Mouse (Mus musculus) T-cell, adult 2 months (primary cell): ENCODE measurements around the gene Osbpl5.
"Not testable (repeated sequence)": the region's sequence is repeated elsewhere in the genome, so short reads cannot be mapped to it uniquely, and the experiment has no call there.

ENCODE experiments used
- DNase-seq: peaks from one replicate; pipeline ENCODE4 v3.0.0; 2022; ENCODE audit warnings: low spot score

Osbpl5 gene

DNA sequence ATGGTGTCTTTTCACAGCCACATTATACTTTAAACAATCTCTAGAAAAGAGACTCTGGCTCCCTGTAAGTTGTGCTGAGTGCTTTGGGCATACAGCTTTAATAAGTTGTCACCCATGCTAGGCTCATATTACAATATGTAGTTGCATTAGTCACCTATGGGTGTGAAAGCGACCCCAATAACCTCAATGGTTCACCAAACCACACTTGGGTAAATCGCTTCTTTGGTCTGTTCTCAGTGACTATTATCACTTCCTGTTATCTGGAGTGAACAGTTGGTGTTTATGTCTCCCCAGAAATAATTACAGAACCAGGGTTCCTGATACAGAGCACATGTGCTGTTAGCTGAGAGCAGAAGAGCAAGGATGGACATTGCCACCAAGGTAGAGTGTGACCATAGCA is 112.8 kb downstream of the Osbpl5 start:
- DNase-seq, result not testable (repeated sequence)
